Mouse (Mus musculus): ENCODE measurements at regions not wholly inside any gene's neighbourhood (a gene's known extent, or its start where the extent isn't known, plus 50 kb on each side); places are given as distances from the start of the nearest gene placed in this dataset.

DNA sequence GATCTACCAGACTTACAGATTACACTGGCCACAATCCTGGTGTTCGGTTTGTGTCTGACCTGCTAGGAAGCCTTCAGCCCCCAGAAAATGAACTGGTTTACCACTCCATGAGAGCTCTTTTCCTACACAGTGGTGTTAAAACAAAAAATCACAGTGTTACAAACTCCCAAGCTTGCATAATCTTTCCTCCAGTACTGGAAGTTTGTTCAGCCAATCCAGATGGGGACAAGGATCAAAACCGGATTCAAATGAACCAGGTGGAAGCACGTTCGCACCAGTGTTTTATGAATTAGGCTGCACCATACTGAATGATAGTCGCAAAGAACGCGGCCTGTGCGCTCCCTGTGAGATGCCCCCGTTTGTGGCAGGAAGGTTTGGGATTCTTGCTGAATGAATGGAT, 63.4 kb upstream of the Cited2 start:
- H3K4me2 ChIP-seq, result no peak overlapping the region
- 0 out of 2 replicates have a peak, but pooled peaks cover 3% of the 10 kb centered on the region for H3K27me3 ChIP-seq
- ATAC-seq (ENCODE audit: low read depth), result no peak
- peaks cover 6% of the 10 kb centered on the region for H3K4me1 ChIP-seq (replicated peaks)
- H3K27ac ChIP-seq (replicated peaks), result no peak overlapping the region
- H3K36me3 ChIP-seq, result no peaks in the 10 kb centered on the region
- 92% methylated on average over 9 of the region's 9 CpGs for WGBS
- no peaks in the 10 kb centered on the region for H3K9me3 ChIP-seq
- no peak overlapping the region for H3K4me3 ChIP-seq
- no peak overlapping the region for H3K9ac ChIP-seq

- H3K4me1 ChIP-seq (replicated peaks), result peaks cover under 1% of the 10 kb centered on the region; the same call in 1 of the 2 replicates
- WGBS, result 90% methylated on average over 5 of the region's 5 CpGs
- H3K27ac ChIP-seq (replicated peaks), result no peak overlapping the region
- H3K4me2 ChIP-seq, result no peak overlapping the region
- H3K27me3 ChIP-seq, result 0 out of 2 replicates have a peak, but pooled peaks cover 3% of the 10 kb centered on the region
- no peaks in the 10 kb centered on the region for H3K9me3 ChIP-seq
- no peak overlapping the region for H3K9ac ChIP-seq
- no peak overlapping the region for H3K4me3 ChIP-seq
- no peak for ATAC-seq (ENCODE audit: low read depth)
- H3K36me3 ChIP-seq, result no peaks in the 10 kb centered on the region
Measured at GRCm38 (mm10) chr10:17660836-17661452, 62.1 kb upstream of the Cited2 start.

GRCm38 (mm10) chr10:17666089-17666488, 56.9 kb upstream of the Cited2 start:
- Histone ChIP-seq H3K4me2 (no peak overlapping the region), H3K4me1 (replicated peaks) (no peaks in the 10 kb centered on the region), H3K4me3 (no peak overlapping the region), H3K9ac (no peak overlapping the region), H3K36me3 (no peaks in the 10 kb centered on the region), H3K27me3 (no peaks in the 10 kb centered on the region), H3K27ac (replicated peaks) (no peak overlapping the region), H3K9me3 (no peaks in the 10 kb centered on the region)
- 78% methylated on average over 3 of the region's 3 CpGs for WGBS
- no peak for ATAC-seq (ENCODE audit: low read depth)

DNA sequence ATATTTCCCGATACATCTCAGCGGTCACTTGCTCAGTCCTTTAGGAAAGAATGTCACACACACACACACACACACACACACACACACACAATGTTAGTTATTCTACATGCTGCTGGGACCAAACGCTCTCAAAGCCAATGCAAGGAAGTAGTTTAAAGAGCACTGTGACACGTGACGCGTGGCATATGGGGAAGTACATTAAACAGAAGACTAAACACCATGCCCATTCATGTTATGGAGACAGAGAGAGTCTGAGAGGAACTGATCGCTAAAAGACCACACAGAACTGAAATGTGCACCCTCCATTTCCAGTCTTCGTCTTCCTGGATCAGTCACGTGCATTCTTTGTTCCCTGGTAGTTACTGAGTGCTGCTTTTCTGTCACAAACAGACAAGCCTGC, 53.6 kb upstream of the Cited2 start:
- WGBS, result 93% methylated on average over 9 of the region's 9 CpGs
- no peak overlapping the region for H3K27ac ChIP-seq (replicated peaks)
- H3K27me3 ChIP-seq, result no peaks in the 10 kb centered on the region
- ATAC-seq (ENCODE audit: low read depth), result no peak
- H3K4me2 ChIP-seq, result no peak overlapping the region
- H3K9ac ChIP-seq, result no peak overlapping the region
- no peaks in the 10 kb centered on the region for H3K4me1 ChIP-seq (replicated peaks)
- no peaks in the 10 kb centered on the region for H3K9me3 ChIP-seq
- H3K4me3 ChIP-seq, result no peak overlapping the region
- no peaks in the 10 kb centered on the region for H3K36me3 ChIP-seq

Data from neural tube, embryonic 13.5 days (tissue).